Mouse (Mus musculus) frontal cortex, postnatal 10 days (tissue): ENCODE measurements around the gene Desi1.
A peak's percentile ranks its signal among the peaks of the same experiment; 100 is the strongest.

Experiments used
- DNase-seq, 2 experiments: peaks; one replicate each; pipeline ENCODE4 v3.0.0; 2022; ENCODE audit warnings: low spot score in 2 of 2, mixed read lengths in 1 of 2

Gene Desi1

GRCm38 (mm10) chr15:81966062-81966829 lies 67.4 kb downstream of the Desi1 start:
- DNase-seq = no peak

DNA sequence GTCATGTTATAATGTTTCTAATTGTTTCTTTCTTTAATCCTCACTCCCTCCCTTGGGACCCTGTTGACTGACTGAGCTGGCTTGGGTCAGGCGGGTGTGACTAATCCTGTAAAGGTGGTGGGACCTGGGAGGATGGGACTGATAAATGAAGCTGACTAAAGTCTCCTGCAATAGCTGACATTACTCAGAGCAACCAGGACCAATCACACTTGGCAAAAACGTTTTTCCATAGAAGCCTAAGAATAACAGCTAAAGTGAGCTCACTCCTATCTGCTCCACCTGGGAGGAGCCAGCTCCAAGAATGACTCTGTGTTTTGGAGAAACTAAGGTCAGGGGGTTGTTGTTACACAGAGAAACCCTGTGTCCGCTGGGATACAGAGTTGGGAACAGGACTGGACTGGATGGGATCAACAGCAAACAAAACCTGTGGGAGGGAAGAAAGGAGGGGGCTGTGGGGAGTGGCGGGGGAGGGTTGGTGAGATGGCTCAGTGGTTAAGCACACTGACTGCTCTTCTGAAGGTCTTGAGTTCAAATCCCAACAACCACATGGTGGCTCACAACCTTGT lies 68.6 kb downstream of the Desi1 start:
- DNase-seq = no peak

GRCm38 (mm10) chr15:81964262-81964661 lies 69.4 kb downstream of the Desi1 start:
- DNase-seq = no peak

GRCm38 (mm10) chr15:81961078-81961451 lies 72.6 kb downstream of the Desi1 start:
- no peak for DNase-seq

- DNase-seq = peak; percentile 97 to 98
Observed at GRCm38 (mm10) chr15:81960171-81961077, 73.2 kb downstream of the Desi1 start, which contains the start of gene Pmm1. TSS of gene Pmm1 (minus strand) at chr15:81960930.

DNA sequence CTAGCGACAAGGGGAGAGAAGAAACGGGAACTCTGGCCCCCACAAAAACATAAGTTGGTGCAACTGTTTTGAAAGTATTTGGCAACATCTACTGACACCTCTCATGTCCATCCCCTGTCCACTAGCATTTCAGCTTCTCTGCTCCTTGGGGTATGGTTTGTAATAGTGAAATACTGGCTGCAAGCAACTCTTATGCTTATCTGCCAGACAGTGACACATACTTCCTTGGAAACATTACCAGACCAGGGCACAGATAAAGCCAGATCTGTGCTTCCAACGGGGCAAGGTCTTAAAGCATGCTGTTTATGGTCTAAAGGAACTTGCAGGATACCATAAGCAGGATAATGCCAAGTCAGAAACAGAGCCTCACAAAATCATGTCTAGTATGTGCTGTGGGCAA lies 74.8 kb downstream of the Desi1 start:
- DNase-seq = no peak

DNA sequence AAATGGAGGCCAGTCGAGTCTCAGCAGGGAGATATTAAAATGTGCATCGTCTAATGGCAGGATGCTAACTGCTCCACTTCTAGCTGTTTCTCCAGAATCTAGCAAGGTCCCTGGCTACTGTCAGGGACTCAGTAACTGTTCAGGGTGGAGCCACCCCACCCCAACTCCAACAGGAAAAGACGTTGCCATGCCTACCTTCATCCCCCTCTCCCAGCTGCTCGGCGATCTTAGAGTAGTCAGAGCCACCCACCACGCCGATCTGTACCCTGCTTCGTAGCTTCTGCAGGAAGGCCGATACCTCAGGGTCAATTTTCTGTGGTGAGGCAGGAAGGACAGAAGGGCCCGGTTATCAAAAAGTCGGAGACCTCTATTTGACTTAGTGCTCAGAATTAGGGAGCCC lies 76.1 kb downstream of the Desi1 start:
- no peak for DNase-seq

DNA sequence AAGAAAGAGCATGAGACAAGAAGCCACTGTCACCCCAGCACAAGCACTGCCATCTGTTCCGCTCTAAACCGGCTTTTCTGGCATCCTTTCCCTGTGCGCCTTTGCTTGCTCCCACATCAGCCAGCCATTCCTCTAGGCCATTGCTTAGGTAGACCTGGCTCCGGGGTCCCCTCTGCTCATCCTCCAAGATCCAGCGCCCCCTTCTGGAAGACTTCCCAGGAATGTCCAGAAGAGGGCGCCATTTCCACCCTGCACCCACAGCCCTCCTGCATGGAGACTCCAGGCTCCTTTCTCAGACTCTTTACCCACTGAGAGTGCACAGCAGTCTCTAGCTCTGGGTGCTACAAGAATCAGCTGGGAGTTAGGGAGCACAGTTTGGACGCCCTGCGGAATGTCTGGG lies 77.2 kb downstream of the Desi1 start:
- peak in 1 of 2 experiments; percentile 59 for DNase-seq

GRCm38 (mm10) chr15:81955414-81955813 lies 78.2 kb downstream of the Desi1 start:
- DNase-seq = no peak

DNA sequence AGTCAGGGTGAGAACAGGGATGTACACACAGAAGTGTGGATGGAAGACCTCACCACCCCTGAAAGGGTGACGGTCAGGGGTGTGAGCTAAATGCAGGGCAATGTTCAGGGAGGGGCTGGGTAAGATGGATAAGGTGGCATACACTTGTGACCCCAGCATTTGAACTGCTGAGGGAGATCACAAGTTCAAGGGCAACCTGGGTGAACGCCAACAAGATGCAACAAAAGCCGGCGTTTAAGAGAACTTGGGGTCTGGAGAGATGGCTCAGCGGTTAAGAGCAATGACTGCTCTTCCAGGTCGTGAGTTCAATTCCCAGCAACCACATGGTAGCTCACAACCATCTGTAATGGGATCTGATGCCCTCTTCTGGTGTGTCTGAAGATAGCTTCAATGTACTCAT lies 78.9 kb downstream of the Desi1 start:
- DNase-seq = peak in 1 of 2 experiments; percentile 11

DNA sequence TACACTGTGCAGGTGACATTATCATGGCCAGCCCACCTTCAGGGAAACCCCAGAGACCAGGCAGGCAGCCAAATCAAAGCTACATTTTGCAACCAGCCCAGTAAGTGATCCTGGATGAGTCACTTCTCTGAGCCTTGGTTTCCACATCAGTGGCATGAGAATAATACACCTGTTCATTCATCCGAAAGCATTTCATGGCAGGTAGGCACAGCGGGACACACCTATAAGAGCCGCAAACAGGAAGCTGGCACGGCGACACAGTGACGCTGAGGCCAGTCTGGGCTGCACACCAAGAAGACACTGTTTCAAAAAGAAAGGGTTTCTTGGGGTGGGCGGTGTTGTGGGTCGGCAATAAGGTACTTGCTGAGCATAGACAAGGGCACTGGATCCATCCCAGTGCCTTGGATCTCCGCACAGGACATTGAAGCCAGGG lies 79.5 kb downstream of the Desi1 start:
- DNase-seq = peak in 1 of 2 experiments; percentile 11

- no peak for DNase-seq
Observed at GRCm38 (mm10) chr15:81952310-81952709, 81.4 kb downstream of the Desi1 start.

- no peak for DNase-seq
Observed at GRCm38 (mm10) chr15:81951159-81951558, 82.5 kb downstream of the Desi1 start.

GRCm38 (mm10) chr15:81950716-81951115 lies 82.9 kb downstream of the Desi1 start:
- DNase-seq = no peak

DNA sequence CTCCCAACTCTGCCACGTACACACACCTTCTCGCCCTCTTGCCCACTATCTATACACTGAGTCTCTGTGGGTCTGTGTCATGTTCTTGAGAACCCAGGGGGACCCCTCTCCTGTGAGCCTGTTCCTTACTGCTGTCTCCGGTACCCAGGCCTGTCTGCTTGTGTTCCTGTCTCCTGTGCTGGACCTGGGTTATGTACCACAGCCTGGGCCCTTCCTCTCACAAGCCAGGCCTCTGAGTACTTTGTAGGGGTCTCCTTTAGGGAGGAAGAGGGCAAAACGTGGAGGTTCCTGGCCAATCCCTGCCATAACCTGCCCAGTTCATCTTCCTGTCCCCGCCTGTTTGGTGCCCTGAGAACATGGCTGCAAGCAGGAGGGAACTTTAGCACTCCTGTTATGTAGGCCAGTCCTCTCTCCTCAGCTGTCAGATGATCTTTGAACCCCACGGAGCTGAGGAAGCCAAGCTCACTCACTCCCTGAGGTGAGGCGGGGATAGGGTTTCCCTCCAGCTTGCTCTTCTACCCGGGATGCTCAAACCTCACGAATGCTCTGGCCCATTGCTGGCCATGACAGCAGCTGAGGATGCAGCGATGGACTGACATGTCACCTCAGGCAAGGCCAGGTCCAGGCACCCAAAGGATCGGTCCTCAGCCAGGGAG lies 84.1 kb downstream of the Desi1 start:
- no peak for DNase-seq

- no peak for DNase-seq
Observed at GRCm38 (mm10) chr15:81949076-81949475, 84.6 kb downstream of the Desi1 start.

DNA sequence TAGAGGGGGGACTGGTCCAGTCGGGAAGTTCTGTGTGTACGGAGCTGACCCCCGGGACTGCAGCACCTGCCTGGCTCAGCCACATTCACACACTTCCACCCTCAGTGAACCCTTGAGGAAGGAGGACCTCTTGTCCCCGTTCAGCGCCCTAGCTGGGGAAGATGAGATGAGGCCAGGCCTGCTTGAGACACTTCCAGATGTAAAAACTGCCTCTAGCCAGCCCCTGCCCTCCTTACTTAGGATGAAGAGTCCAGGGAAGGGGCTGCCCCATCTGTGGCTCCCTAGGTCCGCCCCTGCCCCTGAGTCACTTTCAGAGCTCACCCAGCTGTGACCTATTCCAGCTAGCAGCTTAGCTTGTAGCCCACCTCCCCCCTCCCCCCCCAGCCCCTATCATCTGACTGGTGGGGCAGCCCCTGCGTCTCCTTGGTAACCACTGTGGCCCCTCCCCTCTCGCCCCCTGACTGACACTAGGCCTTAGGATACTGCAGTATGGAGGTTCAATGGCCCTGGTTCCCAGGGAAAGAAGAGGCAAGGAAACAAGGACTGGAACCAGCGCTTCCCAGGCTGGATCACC lies 90.4 kb downstream of the Desi1 start:
- no peak for DNase-seq
